Mouse (Mus musculus) hindbrain, embryonic 10.5 days (tissue): Measurements from ENCODE around the gene Ric8b. TPM values are rescaled to one million over a fixed set of nuclear protein-coding genes. Genes with fewer than 3 reads are reported as not detected.

Experiments used
- DNase-seq: peaks from one replicate; pipeline ENCODE4 v3.0.0-alpha.2; 2017; ENCODE audit warnings: low spot score
- H3K27ac ChIP-seq: fragments of 300-500 bp; sonication (generic); 2 replicates; pipeline ENCODE4 v1.5.1; 2016; ENCODE audit warnings: mild to moderate bottlenecking, moderate library complexity
- H3K27me3 ChIP-seq: fragments of 300-500 bp; sonication (generic); 2 replicates; pipeline ENCODE4 v1.6.1; 2016; ENCODE audit warnings: mild to moderate bottlenecking; ENCODE audit not compliant: poor library complexity, insufficient read depth, severe bottlenecking
- H3K36me3 ChIP-seq: fragments of 300-500 bp; sonication (generic); 2 replicates; pipeline ENCODE4 v1.6.1; 2016; ENCODE audit warnings: mild to moderate bottlenecking, moderate library complexity
- H3K4me1 ChIP-seq: fragments of 300-500 bp; sonication (generic); replicated peaks from 2 replicates; pipeline ENCODE4 v1.6.1; 2016; ENCODE audit warnings: mild to moderate bottlenecking
- H3K4me3 ChIP-seq: fragments of 300-500 bp; sonication (generic); 2 replicates; pipeline ENCODE4 v1.5.1; 2016; ENCODE audit warnings: mild to moderate bottlenecking, moderate library complexity
- H3K9me3 ChIP-seq: fragments of 300-500 bp; sonication (generic); 2 replicates; pipeline ENCODE4 v1.6.1; 2016; ENCODE audit warnings: mild to moderate bottlenecking, moderate library complexity
- WGBS: fragments of 180-500 bp; shearing (Covaris S2); methylation state at CpG from one replicate; pipeline ENCODE4 v1.1.7; 2016; 5-methylcytosine and 5-hydroxymethylcytosine counted together
- polyA plus RNA-seq: library from polyadenylated mRNA; unstranded; fragments of >200 nt; fragmentation: Nextera tagmentation; extraction: Ambion mirVana; gene quantifications from 2 replicates; pipeline ENCODE4 v1.2.1, GENCODE M21; 2016

Ric8b gene
- polyA plus RNA-seq, 1 experiment from 2014 or later = 29.5 TPM

GRCm38 (mm10) chr10:85038147-85038546 is 120.7 kb downstream of the Ric8b start:
- no peak for DNase-seq
- Histone ChIP-seq H3K9me3 (no peaks in the 10 kb centered on the region), H3K4me1 (peaks cover 20% of the 10 kb centered on the region), H3K36me3 (no peaks in the 10 kb centered on the region), H3K27me3 (peaks cover 24% of the 10 kb centered on the region), H3K27ac (no peak overlapping the region), H3K4me3 (no peak overlapping the region)
- 65% methylated on average over 10 of the region's 10 CpGs for WGBS

- WGBS = 91% methylated on average over 5 of the region's 5 CpGs
Observed at GRCm38 (mm10) chr10:85038852-85039251, 121.4 kb downstream of the Ric8b start.

GRCm38 (mm10) chr10:85044191-85044711 is 126.8 kb downstream of the Ric8b start:
- Histone ChIP-seq H3K27ac (peak overlapping the region; percentile 76), H3K27me3 (peaks cover 33% of the 10 kb centered on the region), H3K4me1 (peaks cover 30% of the 10 kb centered on the region), H3K36me3 (no peaks in the 10 kb centered on the region), H3K9me3 (0 out of 2 replicates have a peak, but pooled peaks cover 2% of the 10 kb centered on the region), H3K4me3 (peak overlapping the region; percentile 47)
- peak; percentile 68 for DNase-seq
- WGBS = 6% methylated on average over 17 of the region's 17 CpGs

More at GRCm38 (mm10) chr10:85038852-85039251, 121.4 kb downstream of the Ric8b start:
- peaks cover 26% of the 10 kb centered on the region for H3K4me1 ChIP-seq
- no peak overlapping the region for H3K4me3 ChIP-seq
- no peaks in the 10 kb centered on the region for H3K36me3 ChIP-seq
- no peak for DNase-seq
- no peak overlapping the region; the same call in 1 of the 2 replicates for H3K27ac ChIP-seq
- peaks cover 31% of the 10 kb centered on the region for H3K27me3 ChIP-seq
- no peaks in the 10 kb centered on the region for H3K9me3 ChIP-seq

- H3K4me1 ChIP-seq = peaks cover 30% of the 10 kb centered on the region
- WGBS = 8% methylated on average over 24 of the region's 24 CpGs
- peaks cover 28% of the 10 kb centered on the region for H3K27me3 ChIP-seq
- 0 out of 2 replicates have a peak, but pooled peaks cover 2% of the 10 kb centered on the region for H3K9me3 ChIP-seq
- peak; percentile 65 for DNase-seq
- H3K36me3 ChIP-seq = no peaks in the 10 kb centered on the region
- peak overlapping the region; percentile 76 for H3K27ac ChIP-seq
- peak overlapping the region; percentile 47 for H3K4me3 ChIP-seq
Observed at GRCm38 (mm10) chr10:85044732-85045720, 127.6 kb downstream of the Ric8b start.

GRCm38 (mm10) chr10:85046585-85046984 is 129.2 kb downstream of the Ric8b start:
- no peak overlapping the region for H3K4me3 ChIP-seq
- 0 out of 2 replicates have a peak, but pooled peaks cover 2% of the 10 kb centered on the region for H3K9me3 ChIP-seq
- peaks cover 27% of the 10 kb centered on the region for H3K27me3 ChIP-seq
- 31% methylated on average over 5 of the region's 5 CpGs for WGBS
- peaks cover 22% of the 10 kb centered on the region for H3K4me1 ChIP-seq
- no peak overlapping the region for H3K27ac ChIP-seq
- no peak for DNase-seq
- no peaks in the 10 kb centered on the region for H3K36me3 ChIP-seq

- Histone ChIP-seq H3K9me3 (0 out of 2 replicates have a peak, but pooled peaks cover 2% of the 10 kb centered on the region), H3K27ac (no peak overlapping the region), H3K27me3 (peaks cover 13% of the 10 kb centered on the region), H3K4me3 (no peak overlapping the region), H3K4me1 (peaks cover 22% of the 10 kb centered on the region), H3K36me3 (no peaks in the 10 kb centered on the region)
- DNase-seq = no peak
- 93% methylated on average over 8 of the region's 8 CpGs for WGBS
Observed at GRCm38 (mm10) chr10:85048008-85048407, 130.6 kb downstream of the Ric8b start.

- no peak overlapping the region for H3K27ac ChIP-seq
- WGBS = 58% methylated on average over 4 of the region's 4 CpGs
- 0 out of 2 replicates have a peak, but pooled peaks cover 2% of the 10 kb centered on the region for H3K9me3 ChIP-seq
- no peaks in the 10 kb centered on the region for H3K36me3 ChIP-seq
- H3K4me3 ChIP-seq = no peak overlapping the region
- H3K4me1 ChIP-seq = no peaks in the 10 kb centered on the region
- H3K27me3 ChIP-seq = peaks cover 5% of the 10 kb centered on the region
- no peak for DNase-seq
Observed at GRCm38 (mm10) chr10:85050668-85051208, 133.3 kb downstream of the Ric8b start.

- 0 out of 2 replicates have a peak, but pooled peaks cover 2% of the 10 kb centered on the region for H3K9me3 ChIP-seq
- no peak overlapping the region for H3K27ac ChIP-seq
- DNase-seq = no peak
- no peaks in the 10 kb centered on the region for H3K36me3 ChIP-seq
- no peaks in the 10 kb centered on the region for H3K4me1 ChIP-seq
- no peaks in the 10 kb centered on the region; the same call in 1 of the 2 replicates for H3K27me3 ChIP-seq
- 30% methylated on average over 4 of the region's 4 CpGs for WGBS
- H3K4me3 ChIP-seq = no peak overlapping the region
Observed at GRCm38 (mm10) chr10:85052451-85052850, 135.0 kb downstream of the Ric8b start.

- no peaks in the 10 kb centered on the region; the same call in 1 of the 2 replicates for H3K27me3 ChIP-seq
- H3K36me3 ChIP-seq = no peaks in the 10 kb centered on the region
- H3K9me3 ChIP-seq = no peaks in the 10 kb centered on the region
- no peaks in the 10 kb centered on the region for H3K4me1 ChIP-seq
- no peak overlapping the region for H3K4me3 ChIP-seq
- WGBS = 91% methylated on average over 2 of the region's 2 CpGs
- DNase-seq = no peak
- no peak overlapping the region for H3K27ac ChIP-seq
Observed at GRCm38 (mm10) chr10:85054876-85055275, 137.5 kb downstream of the Ric8b start.

Other genes starting within 250 kb of the Ric8b start
- 49.2 and 66.6 TPM in 2 replicates for gene Rfx4, start 161.6 kb upstream of the Ric8b start, polyA plus RNA-seq
- 1.2 and 1.3 TPM in 2 replicates for gene Fhl4, start 184.9 kb downstream of the Ric8b start, polyA plus RNA-seq
- 45.3 and 49.3 TPM in 2 replicates for gene Tmem263, start 185.0 kb downstream of the Ric8b start, polyA plus RNA-seq
- gene Mterf2, start 210.4 kb downstream of the Ric8b start, polyA plus RNA-seq = 26.7 and 28.1 TPM in 2 replicates